Mouse (Mus musculus) ES-E14 (cell line): Measurements from ENCODE around the gene Mgat2.

Experiments
- HCFC1 ChIP-seq: IDR thresholded peaks from 2 replicates; pipeline ENCODE4 v1.6.1; 2012; ENCODE audit warnings: low read length, inconsistent platforms, borderline replicate concordance; ENCODE audit not compliant: insufficient read depth
- MAFK ChIP-seq: IDR thresholded peaks from 2 replicates; pipeline ENCODE4 v1.6.1; 2014; ENCODE audit warnings: mild to moderate bottlenecking, low read depth, low read length, inconsistent platforms; ENCODE audit not compliant: insufficient read depth
- ZC3H11A ChIP-seq: IDR thresholded peaks from 2 replicates; pipeline ENCODE4 v1.6.1; 2012; ENCODE audit warnings: low read depth, mild to moderate bottlenecking, inconsistent platforms, low read length, borderline replicate concordance
- ZNF384 ChIP-seq: IDR thresholded peaks from 2 replicates; pipeline ENCODE4 v1.6.1; 2012; ENCODE audit warnings: low read depth, low read length, inconsistent platforms

- TF ChIP-seq MAFK (no peak), ZC3H11A (no peak), ZNF384 (no peak), HCFC1 (no peak)
Observed at GRCm38 (mm10) chr12:69214393-69214792, 30.4 kb downstream of the Mgat2 start.
